Mouse (Mus musculus) cortical plate, adult 2 months (tissue): ENCODE data around the gene Nek2. TPM values are rescaled to one million over a fixed set of nuclear protein-coding genes. Genes with fewer than 3 reads are reported as not detected.

Experiments
- H3K27ac ChIP-seq: fragments of 200-500 bp; 2 replicates; pipeline ENCODE4 v1.5.1; 2012; ENCODE audit warnings: low read length, control low read depth, inconsistent platforms; ENCODE audit not compliant: insufficient read depth
- H3K4me1 ChIP-seq: fragments of 200-500 bp; 2 replicates; pipeline ENCODE4 v1.6.1; 2011; ENCODE audit warnings: low read length; ENCODE audit not compliant: control insufficient read depth, insufficient read depth
- H3K4me3 ChIP-seq: fragments of 200-500 bp; 2 replicates; pipeline ENCODE4 v1.5.1; 2011; ENCODE audit warnings: mild to moderate bottlenecking, low read length, control low read depth; ENCODE audit not compliant: insufficient read depth
- CTCF ChIP-seq: fragments of 200-500 bp; IDR thresholded peaks from 2 replicates; pipeline ENCODE4 v1.5.1; 2011; ENCODE audit warnings: mild to moderate bottlenecking, control low read depth, low read length; ENCODE audit not compliant: insufficient read depth; ENCODE audit errors: extremely low read depth
- POLR2A ChIP-seq: fragments of 200-500 bp; IDR thresholded peaks from 2 replicates; pipeline ENCODE4 v1.6.1; 2011; ENCODE audit warnings: mild to moderate bottlenecking, low read length, control low read depth; ENCODE audit not compliant: insufficient read depth; ENCODE audit errors: extremely low read depth
- polyA plus RNA-seq: library from polyadenylated mRNA; depleted of rRNA; stranded (reverse); fragments of >200 nt; gene quantifications from 2 replicates; pipeline ENCODE4 v1.2.3, GENCODE M21; 2012

Nek2 gene
- polyA plus RNA-seq, 1 experiment: 1.2 TPM

- Histone ChIP-seq H3K4me3 (no peak overlapping the region), H3K27ac (0 out of 2 replicates have a peak overlapping the region, but pooled peaks have one; percentile 43), H3K4me1 (peaks cover 2% of the 10 kb centered on the region)
- TF ChIP-seq CTCF (no peak), POLR2A (no peak)
These were observed 24.9 kb upstream of the Nek2 start for GRCm38 (mm10) chr1:191796238-191796896.

GRCm38 (mm10) chr1:191802093-191802819, 19.0 kb upstream of the Nek2 start:
- Histone ChIP-seq H3K4me1 (no peaks in the 10 kb centered on the region), H3K4me3 (no peak overlapping the region), H3K27ac (no peak overlapping the region)
- TF ChIP-seq CTCF (no peak), POLR2A (no peak)

GRCm38 (mm10) chr1:191802820-191803655, 18.2 kb upstream of the Nek2 start:
- TF ChIP-seq POLR2A: no peak
- TF ChIP-seq CTCF: no peak
- Histone ChIP-seq H3K4me3 (no peak overlapping the region), H3K4me1 (no peaks in the 10 kb centered on the region), H3K27ac (no peak overlapping the region)

GRCm38 (mm10) chr1:191804747-191805146, 16.5 kb upstream of the Nek2 start:
- Histone ChIP-seq H3K4me1 (no peaks in the 10 kb centered on the region), H3K4me3 (no peak overlapping the region), H3K27ac (no peak overlapping the region)
- TF ChIP-seq CTCF (no peak), POLR2A (no peak)

GRCm38 (mm10) chr1:191805788-191806187, 15.5 kb upstream of the Nek2 start:
- TF ChIP-seq CTCF: no peak
- TF ChIP-seq POLR2A: no peak
- Histone ChIP-seq H3K4me3 (no peak overlapping the region), H3K4me1 (no peaks in the 10 kb centered on the region), H3K27ac (no peak overlapping the region)

GRCm38 (mm10) chr1:191806740-191807139, 14.5 kb upstream of the Nek2 start:
- Histone ChIP-seq H3K27ac (no peak overlapping the region), H3K4me3 (no peak overlapping the region), H3K4me1 (no peaks in the 10 kb centered on the region)
- no peak for TF ChIP-seq POLR2A
- no peak for TF ChIP-seq CTCF

GRCm38 (mm10) chr1:191807979-191808378, 13.3 kb upstream of the Nek2 start:
- TF ChIP-seq POLR2A (no peak), CTCF (no peak)
- no peaks in the 10 kb centered on the region for H3K4me1 ChIP-seq
- H3K27ac ChIP-seq: no peak overlapping the region
- no peak overlapping the region for H3K4me3 ChIP-seq

- TF ChIP-seq CTCF (no peak), POLR2A (no peak)
- no peak overlapping the region for H3K4me3 ChIP-seq
- H3K27ac ChIP-seq: no peak overlapping the region
- no peaks in the 10 kb centered on the region for H3K4me1 ChIP-seq
These were observed 12.5 kb upstream of the Nek2 start for GRCm38 (mm10) chr1:191808688-191809223.

GRCm38 (mm10) chr1:191811774-191812173, 9.5 kb upstream of the Nek2 start:
- no peak overlapping the region for H3K4me3 ChIP-seq
- no peak overlapping the region for H3K27ac ChIP-seq
- TF ChIP-seq POLR2A (no peak), CTCF (no peak)
- H3K4me1 ChIP-seq: no peaks in the 10 kb centered on the region
